Mouse (Mus musculus): ENCODE results near the gene Fam25c.

Fam25c gene

GRCm38 (mm10) chr14:34363490-34364253 is 8.4 kb upstream of the Fam25c start:
- peak; percentile 66 for DNase-seq (ENCODE audit: low read depth, low spot score)

- peak; percentile 52 for DNase-seq (ENCODE audit: low read depth, low spot score)
Measured at GRCm38 (mm10) chr14:34362726-34363445, 7.7 kb upstream of the Fam25c start.

- DNase-seq (ENCODE audit: low read depth, low spot score): no peak
Measured at GRCm38 (mm10) chr14:34362135-34362534, 6.9 kb upstream of the Fam25c start.

GRCm38 (mm10) chr14:34360251-34360650 is 5.0 kb upstream of the Fam25c start:
- DNase-seq (ENCODE audit: low read depth, low spot score): no peak

GRCm38 (mm10) chr14:34359676-34360244 is 4.5 kb upstream of the Fam25c start:
- DNase-seq (ENCODE audit: low read depth, low spot score): no peak

GRCm38 (mm10) chr14:34357671-34358455 is 2.6 kb upstream of the Fam25c start:
- no peak for DNase-seq (ENCODE audit: low read depth, low spot score)

GRCm38 (mm10) chr14:34354456-34354855 is 777 bp downstream of the Fam25c start:
- no peak for DNase-seq (ENCODE audit: low read depth, low spot score)

GRCm38 (mm10) chr14:34353326-34353725 is 1.9 kb downstream of the Fam25c start:
- DNase-seq (ENCODE audit: low read depth, low spot score): no peak

GRCm38 (mm10) chr14:34352523-34352922 is 2.7 kb downstream of the Fam25c start:
- DNase-seq (ENCODE audit: low read depth, low spot score): no peak

GRCm38 (mm10) chr14:34351660-34352059 is 3.6 kb downstream of the Fam25c start:
- no peak for DNase-seq (ENCODE audit: low read depth, low spot score)

GRCm38 (mm10) chr14:34349007-34349406 is 6.2 kb downstream of the Fam25c start:
- DNase-seq (ENCODE audit: low read depth, low spot score): no peak

GRCm38 (mm10) chr14:34348301-34348700 is 6.9 kb downstream of the Fam25c start:
- no peak for DNase-seq (ENCODE audit: low read depth, low spot score)

- DNase-seq (ENCODE audit: low read depth, low spot score): no peak
Measured at GRCm38 (mm10) chr14:34347084-34347483, 8.1 kb downstream of the Fam25c start.

GRCm38 (mm10) chr14:34345771-34346566 is 9.3 kb downstream of the Fam25c start:
- no peak for DNase-seq (ENCODE audit: low read depth, low spot score)

GRCm38 (mm10) chr14:34344361-34344760 is 10.9 kb downstream of the Fam25c start:
- DNase-seq (ENCODE audit: low read depth, low spot score): no peak

- no peak for DNase-seq (ENCODE audit: low read depth, low spot score)
Measured at GRCm38 (mm10) chr14:34343078-34343477, 12.2 kb downstream of the Fam25c start.

GRCm38 (mm10) chr14:34341993-34342392 is 13.2 kb downstream of the Fam25c start:
- DNase-seq (ENCODE audit: low read depth, low spot score): no peak

- no peak for DNase-seq (ENCODE audit: low read depth, low spot score)
Measured at GRCm38 (mm10) chr14:34339446-34339845, 15.8 kb downstream of the Fam25c start.

GRCm38 (mm10) chr14:34332476-34332875 is 22.8 kb downstream of the Fam25c start:
- no peak for DNase-seq (ENCODE audit: low read depth, low spot score)

- DNase-seq (ENCODE audit: low read depth, low spot score): no peak
Measured at GRCm38 (mm10) chr14:34331886-34332285, 23.3 kb downstream of the Fam25c start.

GRCm38 (mm10) chr14:34330657-34331158 is 24.5 kb downstream of the Fam25c start:
- no peak for DNase-seq (ENCODE audit: low read depth, low spot score)
